ENCODE assay signal across 8 mouse cellular contexts in the genomic region with DNA sequence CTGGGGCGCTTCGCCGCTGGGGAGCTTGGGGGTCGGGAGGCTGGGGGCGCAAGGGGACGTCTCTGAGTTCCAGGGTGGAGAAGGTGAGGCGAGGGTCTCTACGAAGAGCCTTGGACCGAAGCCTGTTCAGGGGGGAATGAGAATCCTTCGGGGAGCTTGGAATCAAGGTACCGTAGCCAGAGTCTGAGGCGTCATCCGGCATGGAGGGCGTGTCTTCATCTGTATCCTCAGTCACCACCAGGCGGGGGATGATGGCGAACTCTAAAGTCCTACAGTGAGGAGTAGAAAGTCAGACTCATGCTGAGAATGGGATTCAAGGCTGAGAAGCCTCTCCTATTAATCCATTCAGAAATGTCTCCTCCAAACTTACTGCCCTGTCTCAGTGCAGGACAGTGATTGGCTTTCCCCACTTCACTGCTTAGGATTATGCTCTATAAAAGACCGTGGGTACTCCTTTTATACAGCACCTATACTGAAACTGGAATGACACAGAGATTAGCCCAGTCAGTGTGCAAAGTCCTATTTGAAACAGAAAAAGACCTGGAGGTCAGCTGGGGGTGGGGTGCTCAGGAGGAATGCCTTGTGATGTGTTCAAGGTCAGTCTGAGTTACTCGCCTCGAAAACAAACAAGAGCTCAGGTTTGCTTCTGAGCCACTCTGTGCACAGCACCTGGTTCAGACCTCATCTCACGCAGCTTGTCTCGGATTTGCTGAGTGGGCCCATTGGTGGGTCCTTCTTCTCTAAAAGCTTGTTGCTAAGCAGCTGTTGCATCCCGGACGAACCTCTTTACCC. TPM values are rescaled to one million over a fixed set of nuclear protein-coding genes. Genes with fewer than 3 reads are reported as not detected.
DNase-seq lines count a peak whose midpoint lies in the region; ATAC-seq and TF ChIP-seq lines count a peak whose summit lies in the region.

No protein-coding gene starts in this region.

- peak; percentile 51 for TF ChIP-seq CTCF in intestine, postnatal 0 days (IDR thresholded peaks at IDR 0.05; ENCODE audit: low read depth)
- 0 out of 2 replicates have a peak, but pooled peaks have one; percentile 20 for TF ChIP-seq CTCF in liver, postnatal 0 days (IDR thresholded peaks at IDR 0.05; ENCODE audit: low read depth)

- H3K9me3 ChIP-seq in embryonic facial prominence, embryonic 11.5 days (replicated peaks; ENCODE audit: control insufficient read depth, low read length) = no peaks in the 10 kb centered on the region
- no peaks in the 10 kb centered on the region for H3K9me3 ChIP-seq in intestine, postnatal 0 days (ENCODE audit: control insufficient read depth)
- no peaks in the 10 kb centered on the region for H3K9me3 ChIP-seq in liver, postnatal 0 days (ENCODE audit: low read length)

- ATAC-seq in embryonic facial prominence, embryonic 11.5 days (replicated peaks; ENCODE audit: insufficient number of reproducible peaks, low FRiP score, low TSS enrichment, low read depth) = no peak
- ATAC-seq in intestine, postnatal 0 days = peak; percentile 70
- peak; percentile 66 for ATAC-seq in liver, postnatal 0 days
- no peak for ATAC-seq in granulocyte monocyte progenitor cell, adult 5-6 weeks (replicated peaks; ENCODE audit: poor library complexity, severe bottlenecking)

- H3K4me2 ChIP-seq in embryonic facial prominence, embryonic 11.5 days (ENCODE audit: low read depth, low read length) = peak overlapping the region; percentile 24; the same call in 1 of the 2 replicates
- no peak overlapping the region for H3K4me2 ChIP-seq in intestine, postnatal 0 days (replicated peaks; ENCODE audit: low read depth)
- H3K4me2 ChIP-seq in liver, postnatal 0 days (ENCODE audit: low read depth, low read length) = peak overlapping the region; percentile 44

- no peak overlapping the region for H3K4me3 ChIP-seq in embryonic facial prominence, embryonic 11.5 days (ENCODE audit: low read depth, low read length)
- no peak overlapping the region for H3K4me3 ChIP-seq in intestine, postnatal 0 days (ENCODE audit: low read depth, low read length)
- H3K4me3 ChIP-seq in liver, postnatal 0 days (ENCODE audit: low read depth, low read length) = no peak overlapping the region

- TF ChIP-seq EP300 in liver, postnatal 0 days (IDR thresholded peaks at IDR 0.05; ENCODE audit: low read depth) = no peak

- no peak overlapping the region for H3K27ac ChIP-seq in embryonic facial prominence, embryonic 11.5 days (replicated peaks; ENCODE audit: low read depth, low read length)
- H3K27ac ChIP-seq in intestine, postnatal 0 days (ENCODE audit: low read depth, low read length) = peak overlapping the region; percentile 57
- peak overlapping the region; percentile 52; the same call in 1 of the 2 replicates for H3K27ac ChIP-seq in liver, postnatal 0 days (ENCODE audit: low read depth)

- H3K4me1 ChIP-seq in embryonic facial prominence, embryonic 11.5 days (ENCODE audit: control insufficient read depth, insufficient read depth, low read length) = no peaks in the 10 kb centered on the region; the same call in 1 of the 2 replicates
- H3K4me1 ChIP-seq in intestine, postnatal 0 days (replicated peaks; ENCODE audit: control insufficient read depth, insufficient read depth, low read length) = no peaks in the 10 kb centered on the region; the same call in 1 of the 2 replicates
- H3K4me1 ChIP-seq in liver, postnatal 0 days (ENCODE audit: insufficient read depth) = peaks cover 20% of the 10 kb centered on the region

- peak; percentile 70 for DNase-seq in adrenal gland, postnatal 14 days
- no peak for DNase-seq in adrenal gland, adult 18-20 months (ENCODE audit: low spot score in 2 of 2)
- DNase-seq in embryonic facial prominence, embryonic 11.5 days (ENCODE audit: low spot score) = peak; percentile 42
- DNase-seq in liver, postnatal 0 days = peak; percentile 40
- DNase-seq in frontal cortex, adult 2 months (ENCODE audit: extremely low spot score in 1 of 2, low spot score in 1 of 2) = no peak
- DNase-seq in cerebellum, postnatal 14 days = no peak

- H3K27me3 ChIP-seq in embryonic facial prominence, embryonic 11.5 days (ENCODE audit: control insufficient read depth, insufficient read depth, low read length) = peaks cover 3% of the 10 kb centered on the region; the same call in 1 of the 2 replicates
- H3K27me3 ChIP-seq in intestine, postnatal 0 days (replicated peaks; ENCODE audit: control insufficient read depth, insufficient read depth, low read length) = no peaks in the 10 kb centered on the region
- no peaks in the 10 kb centered on the region for H3K27me3 ChIP-seq in liver, postnatal 0 days (ENCODE audit: insufficient read depth, low read length)

- H3K9ac ChIP-seq in embryonic facial prominence, embryonic 11.5 days (replicated peaks; ENCODE audit: low read length) = no peak overlapping the region
- H3K9ac ChIP-seq in intestine, postnatal 0 days (ENCODE audit: low read depth, low read length) = no peak overlapping the region
- H3K9ac ChIP-seq in liver, postnatal 0 days (replicated peaks) = 0 out of 2 replicates have a peak overlapping the region, but pooled peaks have one; percentile 21

- 10% methylated on average over 23 of the region's 23 CpGs for WGBS in embryonic facial prominence, embryonic 11.5 days
- WGBS in intestine, postnatal 0 days = 25% methylated on average over 23 of the region's 23 CpGs
- WGBS in liver, postnatal 0 days (ENCODE audit: insufficient replicate concordance) = 43% methylated on average over 23 of the region's 23 CpGs

- H3K36me3 ChIP-seq in embryonic facial prominence, embryonic 11.5 days (replicated peaks; ENCODE audit: control insufficient read depth, insufficient read depth, low read depth, low read length) = no peaks in the 10 kb centered on the region; the same call in 1 of the 2 replicates
- H3K36me3 ChIP-seq in intestine, postnatal 0 days (ENCODE audit: control insufficient read depth, insufficient read depth) = peaks cover 38% of the 10 kb centered on the region
- peaks cover 31% of the 10 kb centered on the region for H3K36me3 ChIP-seq in liver, postnatal 0 days (replicated peaks; ENCODE audit: insufficient read depth, low read length)

RNA-seq across cellular contexts. Expression of a gene that starts 14.5 kb away (rescaled TPM):
- 210 and 220 TPM in 2 replicates for total RNA-seq in adrenal gland, postnatal 14 days (2021)
- 100 to 1,000 TPM; 185 to 291 TPM for total RNA-seq in adrenal gland, adult 18-20 months (2021)
- polyA plus RNA-seq in embryonic facial prominence, embryonic 11.5 days (2014; fragmentation: Nextera tagmentation; extraction: Ambion mirVana) = 36.6 and 39.5 TPM in 2 replicates
- polyA plus RNA-seq in intestine, postnatal 0 days (2015; fragmentation: Nextera tagmentation; extraction: Ambion mirVana) = 108 and 109 TPM in 2 replicates
- 40.5 and 41.1 TPM in 2 replicates for polyA plus RNA-seq in liver, postnatal 0 days (2015; fragmentation: Nextera tagmentation; extraction: Ambion mirVana)
- 16.4 and 18.7 TPM in 2 replicates for polyA plus RNA-seq in frontal cortex, adult 2 months (2012; rRNA removed)
- total RNA-seq in granulocyte monocyte progenitor cell, adult 5-6 weeks (2014; fragmentation: Nextera tagmentation) = 89.1 and 104 TPM in 2 replicates
- 54.4 and 88.8 TPM in 2 replicates for total RNA-seq in granulocyte monocyte progenitor cell, adult 5-6 weeks (2017)

RNA-seq across cellular contexts. Expression of a gene that starts 16.9 kb away (rescaled TPM):
- 0.38 and 0.52 TPM in 2 replicates for total RNA-seq in adrenal gland, postnatal 14 days (2021)
- under 1 TPM in 1 of 2 experiments, not detected in 1; 0.13 TPM for total RNA-seq in adrenal gland, adult 18-20 months (2021)
- polyA plus RNA-seq in embryonic facial prominence, embryonic 11.5 days (2014; fragmentation: Nextera tagmentation; extraction: Ambion mirVana) = 0.08 and 0.20 TPM in 2 replicates
- 31.4 and 37.0 TPM in 2 replicates for polyA plus RNA-seq in intestine, postnatal 0 days (2015; fragmentation: Nextera tagmentation; extraction: Ambion mirVana)
- polyA plus RNA-seq in liver, postnatal 0 days (2015; fragmentation: Nextera tagmentation; extraction: Ambion mirVana) = 1.1 and 1.2 TPM in 2 replicates
- 0.04 and 0.13 TPM in 2 replicates for polyA plus RNA-seq in frontal cortex, adult 2 months (2012; rRNA removed)
- not detected in 2 replicates for total RNA-seq in granulocyte monocyte progenitor cell, adult 5-6 weeks (2014; fragmentation: Nextera tagmentation)
- total RNA-seq in granulocyte monocyte progenitor cell, adult 5-6 weeks (2017) = not detected in 2 replicates

RNA-seq across cellular contexts. Expression of a gene that starts 43.2 kb away (rescaled TPM):
- total RNA-seq in adrenal gland, postnatal 14 days (2021) = 1.0 and 1.9 TPM in 2 replicates
- total RNA-seq in adrenal gland, adult 18-20 months (2021) = 1 to 10 TPM; 1.3 to 1.7 TPM
- polyA plus RNA-seq in embryonic facial prominence, embryonic 11.5 days (2014; fragmentation: Nextera tagmentation; extraction: Ambion mirVana) = 0.88 and 1.1 TPM in 2 replicates
- 16.9 and 19.0 TPM in 2 replicates for polyA plus RNA-seq in intestine, postnatal 0 days (2015; fragmentation: Nextera tagmentation; extraction: Ambion mirVana)
- polyA plus RNA-seq in liver, postnatal 0 days (2015; fragmentation: Nextera tagmentation; extraction: Ambion mirVana) = 0.76 and 1.1 TPM in 2 replicates
- polyA plus RNA-seq in frontal cortex, adult 2 months (2012; rRNA removed) = 1.6 and 1.7 TPM in 2 replicates
- 16.2 and 18.9 TPM in 2 replicates for total RNA-seq in granulocyte monocyte progenitor cell, adult 5-6 weeks (2014; fragmentation: Nextera tagmentation)
- 1.4 and 1.8 TPM in 2 replicates for total RNA-seq in granulocyte monocyte progenitor cell, adult 5-6 weeks (2017)

RNA-seq across cellular contexts. Expression of a gene that starts 50.0 kb away (rescaled TPM):
- total RNA-seq in adrenal gland, postnatal 14 days (2021) = 68.7 and 70.0 TPM in 2 replicates
- total RNA-seq in adrenal gland, adult 18-20 months (2021) = 10 to 100 TPM; 56.6 to 78.9 TPM
- 22.8 and 24.3 TPM in 2 replicates for polyA plus RNA-seq in embryonic facial prominence, embryonic 11.5 days (2014; fragmentation: Nextera tagmentation; extraction: Ambion mirVana)
- 104 and 110 TPM in 2 replicates for polyA plus RNA-seq in intestine, postnatal 0 days (2015; fragmentation: Nextera tagmentation; extraction: Ambion mirVana)
- polyA plus RNA-seq in liver, postnatal 0 days (2015; fragmentation: Nextera tagmentation; extraction: Ambion mirVana) = 31.8 TPM in 2 replicates
- polyA plus RNA-seq in frontal cortex, adult 2 months (2012; rRNA removed) = 13.2 and 14.2 TPM in 2 replicates
- total RNA-seq in granulocyte monocyte progenitor cell, adult 5-6 weeks (2014; fragmentation: Nextera tagmentation) = 36.4 and 50.3 TPM in 2 replicates
- total RNA-seq in granulocyte monocyte progenitor cell, adult 5-6 weeks (2017) = 29.9 and 36.3 TPM in 2 replicates

Comparison
In these comparisons a context has a peak if more than half of its experiments do, and no peak if none do; other contexts are left out.
1. DNase-seq: peak in adrenal gland, postnatal 14 days (single experiment), embryonic facial prominence, embryonic 11.5 days (single experiment) and liver, postnatal 0 days (single experiment); none in adrenal gland, adult 18-20 months (0 of 2), frontal cortex, adult 2 months (0 of 2) and cerebellum, postnatal 14 days (0 of 2).
2. ATAC-seq: peak in intestine, postnatal 0 days (single experiment) and liver, postnatal 0 days (single experiment); none in embryonic facial prominence, embryonic 11.5 days (single experiment) and granulocyte monocyte progenitor cell, adult 5-6 weeks (single experiment).
3. RNA of a gene that starts 16.9 kb away (polyA plus RNA-seq): 31.4 to 37.0 TPM in intestine, postnatal 0 days; 1.1 to 1.2 TPM in liver, postnatal 0 days, 0.08 to 0.20 TPM in embryonic facial prominence, embryonic 11.5 days and 0.04 to 0.13 TPM in frontal cortex, adult 2 months; every median in the first group is over 10 times any median in the second.